Mouse (Mus musculus) A20 (cell line): ENCODE measurements around the gene Irs2.
A peak's percentile ranks its signal among the peaks of the same experiment; 100 is the strongest.

Experiments
- DNase-seq: peaks from one replicate; pipeline ENCODE4 v3.0.0-alpha.2; 2011; ENCODE audit warnings: low read depth, low spot score

Irs2 gene

DNA sequence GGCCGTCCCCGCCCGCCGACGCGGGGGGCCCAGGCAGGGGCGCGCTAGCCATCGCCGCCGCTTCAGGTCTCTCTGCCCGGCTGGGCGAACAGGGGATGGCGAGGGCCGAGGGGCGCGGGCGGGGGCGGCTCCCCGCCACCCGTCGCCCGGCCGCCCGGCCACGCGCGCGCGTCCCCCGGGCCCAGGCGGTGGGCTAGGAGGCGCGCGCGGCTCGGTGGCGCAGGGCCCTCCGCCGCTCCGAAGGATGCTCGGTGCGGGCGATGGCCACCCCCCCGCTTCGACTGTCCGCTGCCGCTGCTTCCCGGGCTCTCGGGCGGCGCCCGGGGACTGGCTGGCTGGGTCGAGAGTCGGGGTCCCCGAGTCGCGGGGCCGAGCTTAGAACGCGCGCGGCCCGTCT is at the start of gene Irs2:
Gene Irs2 (minus strand): TSS at position 80 of the 397 bp plus-strand sequence.
- no peak for DNase-seq

DNA sequence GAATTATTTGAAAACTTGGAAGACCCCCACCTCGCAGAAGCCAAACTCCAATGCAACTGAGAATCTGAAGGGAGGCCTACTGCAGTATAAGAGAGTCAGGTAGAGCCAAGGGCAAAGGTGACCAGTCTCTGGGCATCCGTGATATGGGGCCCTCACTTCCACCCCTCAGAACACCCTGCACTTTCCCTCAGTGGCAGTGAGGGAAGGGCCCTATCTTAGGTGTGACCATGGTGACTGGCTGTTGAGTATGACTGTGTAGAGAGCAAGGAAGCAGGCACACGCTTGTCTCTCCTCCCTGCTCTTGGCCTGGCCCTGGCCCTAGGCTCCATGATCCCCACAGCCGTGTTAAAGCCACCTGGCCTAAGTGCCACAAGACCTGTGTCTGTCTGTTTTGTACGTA is 48.4 kb upstream of the Irs2 start:
- no peak for DNase-seq

GRCm38 (mm10) chr8:11056175-11056563 is 47.9 kb upstream of the Irs2 start:
- no peak for DNase-seq

- no peak for DNase-seq
Observed at GRCm38 (mm10) chr8:11055557-11056174, 47.4 kb upstream of the Irs2 start.

GRCm38 (mm10) chr8:11049835-11050234 is 41.6 kb upstream of the Irs2 start:
- DNase-seq: no peak

DNA sequence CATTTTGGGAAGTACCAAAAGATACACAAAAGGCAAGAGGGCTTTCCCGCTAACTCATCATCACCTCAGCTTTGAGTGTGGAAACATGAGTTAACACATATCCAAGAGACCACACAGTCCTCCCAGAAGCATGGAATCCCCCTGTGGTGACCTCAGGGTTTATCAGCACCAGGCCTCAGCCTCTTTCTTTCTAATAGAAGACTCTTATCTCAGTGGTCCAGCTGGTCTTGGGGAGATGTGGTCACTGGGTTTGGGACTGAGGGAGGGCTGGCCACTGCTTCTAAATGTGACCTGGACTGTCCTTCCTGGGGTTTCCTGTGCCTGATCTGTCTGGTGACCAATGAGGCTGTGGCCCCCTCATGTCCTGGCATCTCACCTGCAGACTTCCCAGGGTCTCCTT is 39.6 kb upstream of the Irs2 start:
- no peak for DNase-seq

GRCm38 (mm10) chr8:11044660-11045059 is 36.4 kb upstream of the Irs2 start:
- DNase-seq: no peak

- DNase-seq: no peak
Observed at GRCm38 (mm10) chr8:11043591-11043990, 35.3 kb upstream of the Irs2 start.

GRCm38 (mm10) chr8:11042872-11043587 is 34.8 kb upstream of the Irs2 start:
- no peak for DNase-seq

DNA sequence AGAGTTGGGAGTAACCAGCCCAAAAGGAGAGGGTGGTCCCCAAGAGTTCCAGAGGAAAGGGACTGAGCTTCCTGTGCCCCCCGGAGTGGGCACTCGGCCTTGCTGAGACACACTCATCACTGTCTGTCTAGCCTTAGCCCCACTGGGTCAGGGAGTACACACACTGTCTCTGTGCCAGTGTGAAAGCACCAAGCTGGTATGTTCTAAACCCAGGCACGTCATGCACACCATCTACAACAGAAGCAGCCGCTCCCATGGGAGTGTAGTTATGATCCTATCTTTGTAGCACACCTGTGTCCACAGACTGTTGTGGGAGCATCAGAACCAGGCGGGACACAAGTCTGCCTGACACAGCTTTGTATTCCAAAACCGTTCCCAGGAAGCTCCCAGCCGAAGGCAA is 31.8 kb upstream of the Irs2 start:
- DNase-seq: no peak

- no peak for DNase-seq
Observed at GRCm38 (mm10) chr8:11038788-11039187, 30.5 kb upstream of the Irs2 start.

DNA sequence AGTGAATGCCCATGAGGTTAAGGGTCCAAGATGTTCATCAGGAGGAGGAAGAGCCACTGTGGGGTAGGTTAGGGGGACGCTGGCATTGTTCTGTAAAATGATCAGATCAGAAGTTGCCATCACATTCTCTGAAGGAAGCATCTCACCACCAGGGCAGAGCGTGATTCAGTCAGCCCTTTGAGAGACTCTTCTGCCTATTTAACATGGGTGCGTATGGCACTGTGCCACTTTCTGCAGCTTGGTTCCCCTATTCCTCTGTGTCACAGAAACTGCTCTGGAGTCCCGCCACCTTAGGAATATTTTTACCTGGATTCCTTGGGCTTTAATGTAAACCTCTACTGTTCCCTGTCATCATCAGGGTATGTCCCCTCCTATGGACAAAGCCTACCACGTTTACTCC is 30.1 kb upstream of the Irs2 start:
- no peak for DNase-seq

GRCm38 (mm10) chr8:11036790-11037189 is 28.5 kb upstream of the Irs2 start:
- DNase-seq: no peak

DNA sequence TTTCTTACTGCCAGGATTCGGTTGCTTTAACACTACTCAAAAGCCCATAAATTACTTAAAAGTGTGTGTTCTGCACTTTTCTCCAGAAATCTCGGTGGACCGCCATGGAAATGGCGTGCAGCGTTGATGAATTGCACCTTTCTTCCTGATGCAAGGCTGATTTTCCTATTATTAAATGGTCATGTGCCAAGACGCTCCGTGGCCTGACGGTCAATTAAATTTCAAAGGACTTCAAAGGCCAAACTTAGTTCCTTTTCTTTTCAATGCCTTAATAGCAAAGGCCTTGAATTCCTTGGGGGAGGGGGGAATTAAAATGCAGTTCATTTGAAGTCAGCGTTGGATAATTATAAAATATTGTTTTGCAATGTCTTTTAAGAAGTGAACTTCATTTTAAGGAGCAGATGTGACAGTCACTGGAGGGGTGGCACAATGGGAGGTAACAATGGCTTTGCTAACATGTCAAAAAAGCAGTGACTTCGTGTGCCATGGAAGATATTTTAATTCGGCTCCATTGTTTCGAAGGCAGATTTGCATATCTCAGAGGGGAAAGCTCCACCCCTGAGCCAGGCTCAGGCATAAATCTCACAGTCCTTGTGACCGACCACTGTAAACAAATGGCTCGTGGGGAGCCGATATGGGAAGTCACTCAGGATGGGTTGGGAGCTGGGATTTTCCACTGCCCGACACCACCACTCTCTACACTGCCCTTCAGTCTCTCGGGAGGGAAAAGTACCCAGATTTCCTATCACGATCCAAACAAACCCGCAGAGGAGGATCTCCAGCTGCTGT is 27.6 kb upstream of the Irs2 start:
- DNase-seq: no peak

- DNase-seq: no peak
Observed at GRCm38 (mm10) chr8:11024871-11025270, 16.6 kb upstream of the Irs2 start.

DNA sequence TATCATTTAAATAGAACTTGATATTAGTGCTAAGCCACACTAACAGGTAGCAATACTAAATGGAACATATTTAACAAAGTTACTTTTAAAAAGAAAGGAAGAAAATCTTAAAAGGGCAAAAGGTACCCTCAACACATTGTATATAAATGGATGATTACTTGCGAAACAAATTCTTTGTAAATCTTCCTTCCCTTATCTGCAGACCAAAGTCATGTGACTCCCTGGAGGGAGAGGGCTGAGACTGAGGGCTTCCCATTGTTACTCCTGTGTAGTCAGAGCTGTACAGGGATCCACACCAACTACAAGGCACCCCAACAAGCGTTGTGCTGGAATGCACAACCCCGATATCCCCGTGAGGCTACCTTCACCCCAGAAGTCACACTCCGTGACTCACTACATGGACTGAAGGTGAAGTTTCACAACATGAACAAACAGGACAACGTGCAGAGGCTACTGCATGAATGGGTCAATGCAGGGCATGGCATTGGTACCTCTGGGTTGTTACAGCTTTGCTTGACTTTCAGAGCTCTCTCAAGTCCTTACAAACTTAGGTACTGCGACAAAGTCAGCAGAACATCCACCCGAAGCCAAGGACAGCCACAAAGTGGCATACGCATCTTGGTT is 12.8 kb upstream of the Irs2 start:
- DNase-seq: no peak

GRCm38 (mm10) chr8:11015622-11016021 is 7.4 kb upstream of the Irs2 start:
- DNase-seq: no peak

DNA sequence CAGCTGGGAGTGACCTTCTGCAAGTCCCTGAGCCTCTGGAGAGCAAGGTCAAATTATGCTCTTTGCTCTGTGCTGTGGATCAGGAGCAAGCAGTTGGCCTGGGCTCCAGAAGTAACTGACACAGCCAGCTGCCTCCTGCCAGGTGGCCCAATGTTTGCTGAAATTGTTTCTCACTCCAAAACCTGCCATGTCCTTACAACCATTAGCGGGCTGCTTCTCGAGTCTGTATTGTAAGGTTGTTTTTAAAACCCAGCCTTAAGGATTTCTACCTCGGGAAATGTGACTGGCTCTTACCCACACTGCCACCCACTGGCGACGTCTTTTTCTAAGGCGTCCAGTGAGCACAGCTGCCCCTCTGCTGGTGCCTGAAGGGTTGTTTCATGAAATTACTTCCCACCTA is 5.0 kb upstream of the Irs2 start:
- DNase-seq: peak; percentile 50

DNA sequence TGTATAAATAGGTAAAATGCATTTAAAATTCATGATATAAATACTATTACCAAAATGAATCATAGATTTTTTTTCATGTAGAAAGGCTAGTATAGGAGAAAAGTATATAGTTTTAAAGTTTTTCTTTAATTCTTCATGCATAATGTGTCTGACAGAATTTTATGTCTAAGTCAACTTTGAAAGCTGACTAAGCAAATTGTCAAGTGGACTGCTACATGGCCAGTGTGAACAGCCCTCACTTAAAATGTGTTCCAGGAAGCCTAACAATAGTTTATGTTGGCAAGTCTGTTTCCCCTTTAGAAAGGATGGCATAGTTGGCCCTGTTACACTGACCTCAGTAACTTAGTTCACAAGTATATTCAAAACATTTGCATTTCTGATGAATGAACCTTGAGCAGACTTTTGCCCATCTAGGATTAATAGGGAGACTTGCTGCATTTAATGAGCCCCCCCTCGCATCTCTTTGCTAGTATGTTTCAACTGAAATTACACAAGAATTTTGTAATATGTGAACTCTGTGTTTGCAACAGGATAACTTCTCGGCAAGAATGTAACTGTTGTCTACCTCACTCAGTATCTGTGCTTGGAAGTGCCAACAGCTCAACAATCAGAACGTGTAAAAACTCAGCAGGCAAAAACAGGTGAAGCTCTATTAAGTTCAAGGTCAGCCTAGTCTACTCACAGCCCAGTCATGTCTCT is 3.7 kb upstream of the Irs2 start:
- no peak for DNase-seq

DNA sequence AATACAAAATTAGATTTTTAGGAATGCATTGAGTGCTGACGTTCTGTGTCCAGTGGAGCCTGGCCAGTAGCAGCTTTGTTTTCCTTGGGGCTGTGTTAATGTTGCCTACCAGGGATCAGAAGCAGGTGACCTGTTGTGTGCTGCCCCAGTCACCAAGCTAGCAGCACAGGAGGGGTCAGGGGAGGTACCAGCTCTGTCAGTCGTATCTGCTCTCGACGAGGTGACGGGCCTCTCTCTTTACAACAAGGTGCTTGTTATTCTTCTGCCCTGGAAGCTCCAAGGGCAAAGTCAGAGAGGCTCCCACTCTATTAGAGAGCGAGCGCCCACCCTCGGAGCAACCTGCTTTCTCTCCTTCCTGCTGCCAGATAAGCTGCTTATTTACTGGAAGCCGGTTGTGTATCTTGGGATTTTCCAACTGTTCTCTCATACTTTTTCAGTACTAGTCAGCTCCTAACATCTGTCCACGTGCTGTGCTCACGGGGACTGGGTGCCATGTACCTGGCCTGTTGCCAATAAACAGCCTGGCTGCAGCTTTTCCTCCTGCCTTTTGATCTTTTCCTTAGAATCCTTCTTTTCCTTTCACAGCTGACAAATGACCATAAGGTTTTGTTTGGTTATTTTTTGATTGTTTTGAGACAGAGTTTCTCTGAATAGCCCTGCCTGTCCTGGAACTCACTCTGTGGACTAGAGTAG is 2.8 kb upstream of the Irs2 start:
- no peak for DNase-seq

DNA sequence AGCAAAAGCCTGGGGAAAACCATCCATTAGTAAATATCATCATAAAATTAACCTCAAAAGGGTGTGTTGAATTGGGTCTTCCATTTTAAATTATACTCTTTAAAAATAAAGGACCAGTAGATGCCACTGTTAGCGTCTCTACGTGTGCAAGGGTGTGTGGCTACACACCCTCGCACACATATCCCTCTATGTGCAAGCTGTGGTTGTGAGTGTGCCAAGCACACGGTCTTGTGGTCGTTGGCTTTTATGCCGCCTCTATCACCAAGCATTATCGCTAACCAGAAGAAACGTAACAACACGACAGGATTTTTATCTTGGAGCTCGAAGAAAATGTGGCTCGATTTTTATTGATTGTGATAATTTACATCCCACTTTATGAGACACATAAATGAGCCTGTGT is 2.1 kb upstream of the Irs2 start:
- no peak for DNase-seq
